Mouse (Mus musculus) urinary bladder, postnatal 36 days (tissue): ENCODE measurements at regions not wholly inside any gene's neighbourhood (a gene's known extent, or its start where the extent isn't known, plus 50 kb on each side); places are given as distances from the start of the nearest gene placed in this dataset.
A peak's percentile ranks its signal among the peaks of the same experiment; 100 is the strongest.

Source experiments
- DNase-seq, 2 experiments: peaks; one replicate each; pipeline ENCODE4 v3.0.0; 2022; ENCODE audit warnings: low spot score in 2 of 2, mixed read lengths in 1 of 2

DNA sequence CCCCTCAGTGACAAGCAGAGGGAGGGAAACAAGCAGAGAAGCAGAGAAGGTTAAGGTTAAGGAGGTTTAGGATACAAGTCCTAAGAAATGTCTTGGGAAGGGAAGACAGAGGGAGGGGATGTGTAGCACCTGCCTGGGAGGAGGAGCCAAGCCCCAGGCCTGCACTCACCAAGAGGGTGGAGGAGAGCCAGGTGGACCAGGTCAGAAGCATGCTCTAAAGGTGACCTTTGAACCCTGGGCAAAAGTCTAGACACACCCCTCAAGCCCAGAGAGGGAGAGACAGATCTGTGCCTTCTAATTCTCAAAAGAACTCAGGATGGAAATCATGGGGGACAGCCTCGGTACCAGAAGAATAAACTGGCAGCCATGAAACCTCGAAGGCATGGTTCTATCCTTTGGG is 54.4 kb upstream of the Calm2 start:
- no peak for DNase-seq

GRCm38 (mm10) chr17:87501687-87502387 is 55.1 kb upstream of the Calm2 start:
- no peak for DNase-seq

GRCm38 (mm10) chr17:87502388-87503369 is 55.9 kb upstream of the Calm2 start:
- no peak for DNase-seq

- no peak for DNase-seq
Measured at GRCm38 (mm10) chr17:87503491-87503890, 56.8 kb upstream of the Calm2 start.

GRCm38 (mm10) chr17:87504960-87505681 is 58.4 kb upstream of the Calm2 start:
- no peak for DNase-seq

- no peak for DNase-seq
Measured at GRCm38 (mm10) chr17:87507848-87508247, 61.1 kb upstream of the Calm2 start.

DNA sequence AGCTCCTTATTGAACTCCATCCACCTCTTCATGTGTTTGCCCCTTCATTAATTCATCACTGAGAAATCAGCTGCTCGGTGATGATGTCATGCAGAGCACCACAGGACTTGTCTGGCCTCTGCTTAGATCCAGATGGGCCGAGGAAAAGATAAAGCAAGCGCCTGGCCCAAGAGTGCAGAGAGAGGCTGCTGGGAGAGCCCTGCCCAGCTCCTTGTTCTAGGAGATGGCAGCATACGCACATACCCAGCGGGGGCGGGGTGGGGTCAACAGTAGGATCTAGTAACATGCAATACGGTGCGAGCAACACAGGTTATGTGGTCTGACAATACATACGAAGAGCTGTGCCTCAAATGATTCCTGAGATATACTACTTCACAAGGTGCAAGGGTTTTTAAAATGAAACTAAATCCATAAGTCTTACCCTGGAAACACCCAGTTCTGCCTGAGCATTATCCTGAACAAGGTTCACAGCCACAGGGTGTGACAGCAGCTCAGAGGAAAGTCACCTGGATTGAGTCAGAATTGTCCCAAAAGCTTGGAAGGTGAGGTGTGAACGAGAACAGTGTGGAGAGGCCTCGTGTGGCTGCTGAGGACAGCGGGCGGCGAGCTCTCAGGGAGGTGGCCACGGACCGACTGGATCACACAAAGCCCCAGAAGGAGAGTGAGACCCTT is 62.0 kb upstream of the Calm2 start:
- no peak for DNase-seq

DNA sequence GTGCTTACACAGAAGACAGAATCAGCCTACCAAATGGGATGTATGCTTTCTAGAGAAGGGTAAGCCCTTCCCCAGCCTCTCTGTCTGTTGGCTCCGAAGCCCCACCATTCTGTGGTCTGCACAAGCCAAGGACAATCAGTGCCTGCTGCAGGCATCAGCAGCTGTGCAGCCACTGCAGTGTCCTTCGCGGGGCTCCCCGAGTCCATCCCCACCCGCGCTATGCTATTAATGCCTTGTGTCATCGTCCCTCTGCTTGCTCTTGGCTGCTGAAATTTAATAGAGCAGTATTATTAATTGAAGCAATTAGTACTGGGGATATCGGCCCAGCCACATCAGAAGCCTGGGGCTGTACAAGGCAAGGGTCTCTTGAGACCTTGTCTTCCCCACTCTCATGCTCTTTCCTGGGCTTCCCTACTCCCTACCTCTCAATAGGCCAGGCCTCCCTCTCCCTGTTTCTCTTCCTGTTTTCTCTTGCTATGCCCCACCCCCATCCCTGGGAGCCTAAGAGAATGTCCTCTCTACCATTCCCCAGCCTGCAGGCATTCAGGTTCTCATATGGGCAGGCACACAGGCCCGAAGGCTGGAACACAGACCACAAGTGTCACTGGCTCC is 65.4 kb upstream of the Calm2 start:
- DNase-seq = no peak

DNA sequence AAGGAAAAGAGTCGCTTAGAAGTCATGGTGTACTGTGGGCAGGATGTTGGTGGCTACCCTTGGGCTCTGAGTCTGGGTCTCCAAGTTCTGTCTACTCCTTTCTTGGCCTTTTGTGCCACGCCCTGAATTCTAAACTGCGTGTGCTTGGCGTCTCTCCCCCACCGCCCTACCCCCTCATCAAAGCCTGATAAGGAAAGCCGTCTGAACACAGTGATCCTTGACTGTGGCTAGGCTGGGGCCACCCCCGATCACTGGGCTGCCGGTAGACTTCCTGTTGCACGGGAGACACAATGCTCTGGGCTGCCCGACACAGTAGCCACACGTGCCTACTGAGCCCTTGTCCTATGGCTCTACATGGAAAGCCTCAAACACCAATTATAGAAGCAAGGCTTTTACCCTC is 67.1 kb upstream of the Calm2 start:
- no peak for DNase-seq

DNA sequence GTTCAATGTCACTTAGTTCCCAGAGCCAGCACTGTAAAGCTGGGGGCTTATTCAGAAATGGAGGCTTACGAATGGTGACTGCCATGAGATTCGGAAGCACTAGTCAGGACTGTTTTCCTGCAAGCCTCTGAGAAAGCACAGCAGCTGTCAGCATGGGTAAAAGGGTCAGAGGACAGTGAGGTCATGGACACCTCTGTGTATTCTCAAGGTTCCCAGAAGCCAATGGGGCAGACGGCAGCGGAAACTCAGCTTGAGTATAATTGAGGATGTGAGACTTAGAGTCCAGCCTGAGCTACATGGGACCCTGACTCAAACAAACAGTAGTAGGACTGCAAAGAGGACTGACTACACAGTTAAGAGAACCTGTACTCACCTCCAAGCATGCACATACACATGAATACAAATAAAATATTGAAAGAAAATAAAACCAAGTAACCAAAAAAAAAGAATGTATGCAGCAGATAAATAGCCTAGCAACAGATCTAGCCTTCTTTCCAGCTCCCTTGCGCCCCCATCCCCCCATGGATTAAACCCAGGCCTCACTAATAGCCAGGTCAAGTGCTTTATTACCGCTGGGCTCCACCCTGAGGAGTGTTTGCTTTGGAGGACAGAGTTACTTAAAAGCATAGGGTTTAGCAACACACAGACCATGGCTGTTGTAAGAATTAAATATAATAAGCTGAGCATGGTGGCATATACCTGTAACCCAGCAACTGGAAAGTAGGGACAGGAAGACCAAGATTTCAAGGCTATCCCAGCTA is 67.8 kb upstream of the Calm2 start:
- DNase-seq = no peak

GRCm38 (mm10) chr17:87517258-87517657 is 70.5 kb upstream of the Calm2 start:
- no peak for DNase-seq

- DNase-seq = no peak
Measured at GRCm38 (mm10) chr17:87519454-87519853, 72.7 kb upstream of the Calm2 start.

DNA sequence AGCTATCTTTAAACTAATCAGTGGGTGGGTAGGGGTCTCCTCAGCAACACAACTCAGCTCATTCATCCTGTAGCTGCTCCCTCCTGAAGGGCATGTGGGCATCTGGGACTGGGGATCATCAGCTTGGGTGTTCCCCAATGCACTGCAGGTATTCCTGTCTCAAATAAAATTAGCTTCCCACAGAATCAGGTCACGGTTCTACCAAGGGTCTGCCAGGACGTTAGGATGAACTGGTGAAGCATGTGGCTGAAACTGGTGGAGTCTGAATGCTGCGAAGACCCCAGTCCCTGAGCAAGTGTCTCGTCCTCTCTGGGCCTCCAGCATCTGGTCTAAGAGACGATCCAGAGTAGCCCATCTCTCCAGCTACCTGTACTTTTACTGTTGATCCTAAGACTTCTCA is 74.1 kb upstream of the Calm2 start:
- no peak for DNase-seq

DNA sequence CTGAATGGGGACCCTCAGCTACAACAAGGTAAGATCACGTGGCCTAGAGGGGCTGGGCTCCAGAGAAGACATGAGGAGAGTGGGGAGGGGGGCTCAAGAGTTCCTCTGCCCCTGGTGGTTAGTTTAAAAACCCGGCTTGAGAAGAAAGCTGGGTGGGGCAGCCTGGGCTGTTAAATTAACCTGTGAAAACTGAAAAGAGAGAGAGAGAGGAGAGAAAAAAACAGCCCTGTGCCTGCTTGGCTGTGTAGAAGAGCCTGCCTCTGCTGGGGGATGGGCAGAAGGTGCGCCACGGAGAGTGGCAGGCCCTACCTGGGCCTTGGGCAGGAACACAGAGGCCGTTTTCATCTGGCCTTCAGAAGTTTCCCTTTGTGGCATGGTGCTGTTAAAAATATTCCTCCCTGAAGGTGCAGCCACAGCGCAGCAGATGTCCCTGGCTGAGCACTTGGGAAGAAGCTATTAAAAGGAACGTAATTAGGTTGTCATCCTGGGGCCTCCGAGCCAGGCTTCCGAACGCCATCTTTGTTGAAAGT is 75.0 kb upstream of the Calm2 start:
- no peak for DNase-seq

- peak in 1 of 2 experiments; percentile 21 for DNase-seq
Measured at GRCm38 (mm10) chr17:87522500-87523091, 75.9 kb upstream of the Calm2 start.

DNA sequence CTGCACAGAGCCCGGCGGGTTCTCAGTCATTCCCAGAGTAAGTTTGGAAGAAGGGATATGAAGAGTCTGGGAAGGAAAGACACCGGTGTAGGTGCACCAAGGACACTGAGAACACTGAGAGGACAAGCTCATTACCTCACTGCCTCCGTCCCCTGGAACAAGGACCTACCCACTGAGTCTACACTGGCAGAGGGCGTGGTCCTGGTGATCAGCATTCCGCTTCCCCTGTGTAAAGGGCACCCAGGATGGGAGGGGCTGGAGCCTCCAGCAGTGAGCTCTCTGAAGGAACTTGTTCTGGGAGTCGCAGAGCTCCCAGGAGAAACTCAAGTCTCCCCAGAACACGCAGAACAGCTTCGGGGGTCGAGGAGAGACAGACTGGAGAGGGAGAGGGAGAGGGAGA is 76.9 kb upstream of the Calm2 start:
- peak; percentile 58 to 62 for DNase-seq

DNA sequence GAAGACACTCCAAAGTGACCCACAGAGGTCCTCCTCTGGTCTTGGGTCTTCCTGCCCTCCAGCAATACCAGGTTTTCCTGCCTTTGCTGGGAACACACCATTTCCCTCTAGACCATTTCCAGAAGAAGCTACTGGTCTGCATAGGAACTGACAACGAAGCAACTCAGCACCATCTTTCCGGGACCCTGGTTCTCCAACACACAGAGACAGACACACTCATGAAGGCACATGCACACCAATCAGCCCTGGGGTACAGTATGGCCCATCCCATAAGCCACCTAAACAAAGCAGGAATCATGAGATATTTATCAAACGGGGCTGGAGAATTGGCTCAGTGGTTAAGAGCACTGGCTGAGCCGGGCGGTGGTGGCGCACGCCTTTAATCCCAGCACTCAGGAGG is 80.4 kb upstream of the Calm2 start:
- no peak for DNase-seq

GRCm38 (mm10) chr17:87530162-87530817 is 83.6 kb upstream of the Calm2 start:
- DNase-seq = peak; percentile 80 to 86

GRCm38 (mm10) chr17:87530818-87531410 is 84.2 kb upstream of the Calm2 start:
- peak in 1 of 2 experiments; percentile 29 for DNase-seq
